Mouse (Mus musculus): ENCODE results near the gene Pbx2. TPM values are rescaled to one million over a fixed set of nuclear protein-coding genes. Genes with fewer than 3 reads are reported as not detected.

Pbx2 gene
- polyA plus RNA-seq, 1 experiment, result 66.1 TPM

DNA sequence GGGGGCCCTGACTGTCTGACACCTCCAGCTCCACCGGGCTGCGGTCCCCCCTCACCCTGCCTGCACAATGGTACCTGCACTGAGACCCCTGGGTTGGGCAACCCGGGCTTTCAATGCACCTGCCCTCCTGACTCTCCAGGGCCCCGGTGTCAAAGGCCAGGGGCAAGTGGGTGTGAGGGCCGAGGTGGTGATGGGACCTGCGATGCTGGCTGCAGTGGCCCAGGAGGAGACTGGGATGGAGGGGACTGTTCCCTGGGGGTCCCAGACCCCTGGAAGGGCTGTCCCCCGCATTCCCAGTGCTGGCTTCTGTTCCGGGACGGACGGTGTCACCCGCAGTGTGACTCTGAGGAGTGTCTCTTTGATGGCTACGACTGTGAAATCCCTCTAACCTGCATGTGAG lies 8.5 kb upstream of the Pbx2 start:
- no peaks in the 10 kb centered on the region for H3K9me3 ChIP-seq (replicated peaks; ENCODE audit: control insufficient read depth, insufficient read depth, low read length, poor library complexity, severe bottlenecking)
- no peak overlapping the region for H3K4me3 ChIP-seq (ENCODE audit: low read depth, low read length)
- H3K27me3 ChIP-seq (ENCODE audit: control insufficient read depth, insufficient read depth, low read length, poor library complexity, severe bottlenecking), result no peaks in the 10 kb centered on the region
- H3K9ac ChIP-seq (ENCODE audit: low read depth, poor library complexity, severe bottlenecking), result no peak overlapping the region
- no peaks in the 10 kb centered on the region for H3K36me3 ChIP-seq (ENCODE audit: control insufficient read depth, insufficient read depth, low read length, poor library complexity, severe bottlenecking)
- TF ChIP-seq POLR2A (IDR thresholded peaks at IDR 0.05; ENCODE audit: insufficient read depth, low read length) (no peak), CTCF (IDR thresholded peaks at IDR 0.05; ENCODE audit: low read depth, low read length) (no peak), EP300 (IDR thresholded peaks at IDR 0.05; ENCODE audit: insufficient read depth, low read depth, low read length) (no peak)
- no peaks in the 10 kb centered on the region for H3K4me1 ChIP-seq (ENCODE audit: control insufficient read depth, insufficient read depth, low read length)
- no peak overlapping the region for H3K27ac ChIP-seq (ENCODE audit: insufficient read depth, low read length)

- no peak overlapping the region for H3K27ac ChIP-seq (ENCODE audit: insufficient read depth, low read length)
These were observed 7.7 kb upstream of the Pbx2 start for GRCm38 (mm10) chr17:34583397-34583796.

DNA sequence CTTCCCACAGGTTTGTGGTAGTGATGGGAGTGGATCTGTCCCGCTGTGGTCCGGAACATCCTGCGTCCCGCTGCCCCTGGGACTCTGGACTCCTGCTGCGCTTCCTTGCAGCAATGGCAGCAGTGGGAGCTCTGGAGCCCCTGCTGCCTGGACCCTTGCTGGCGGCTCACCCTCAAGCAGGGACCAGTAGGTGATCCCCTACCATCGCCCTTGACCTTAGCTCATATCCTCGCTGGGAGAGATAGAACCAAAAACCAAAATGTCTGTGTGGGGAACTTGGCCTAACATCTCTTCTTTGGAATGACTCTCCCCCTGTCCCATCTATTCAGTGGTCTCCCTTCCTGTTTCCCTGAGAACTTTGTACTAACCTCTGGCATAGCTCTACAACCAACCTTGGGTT lies 7.2 kb upstream of the Pbx2 start:
- Histone ChIP-seq H3K4me1 (ENCODE audit: control insufficient read depth, insufficient read depth, low read length) (peaks cover 4% of the 10 kb centered on the region), H3K27ac (ENCODE audit: insufficient read depth, low read length) (no peak overlapping the region), H3K36me3 (ENCODE audit: control insufficient read depth, insufficient read depth, low read length, poor library complexity, severe bottlenecking) (no peaks in the 10 kb centered on the region), H3K9me3 (replicated peaks; ENCODE audit: control insufficient read depth, insufficient read depth, low read length, poor library complexity, severe bottlenecking) (no peaks in the 10 kb centered on the region), H3K4me3 (ENCODE audit: low read depth, low read length) (no peak overlapping the region), H3K27me3 (ENCODE audit: control insufficient read depth, insufficient read depth, low read length, poor library complexity, severe bottlenecking) (no peaks in the 10 kb centered on the region), H3K9ac (ENCODE audit: low read depth, poor library complexity, severe bottlenecking) (no peak overlapping the region)
- no peak for TF ChIP-seq EP300 (IDR thresholded peaks at IDR 0.05; ENCODE audit: insufficient read depth, low read depth, low read length)

More at GRCm38 (mm10) chr17:34583397-34583796, 7.7 kb upstream of the Pbx2 start:
- no peak overlapping the region for H3K9ac ChIP-seq (ENCODE audit: low read depth, poor library complexity, severe bottlenecking)
- H3K4me3 ChIP-seq (ENCODE audit: low read depth, low read length), result no peak overlapping the region
- no peaks in the 10 kb centered on the region for H3K36me3 ChIP-seq (ENCODE audit: control insufficient read depth, insufficient read depth, low read length, poor library complexity, severe bottlenecking)
- H3K9me3 ChIP-seq (replicated peaks; ENCODE audit: control insufficient read depth, insufficient read depth, low read length, poor library complexity, severe bottlenecking), result no peaks in the 10 kb centered on the region
- H3K27me3 ChIP-seq (ENCODE audit: control insufficient read depth, insufficient read depth, low read length, poor library complexity, severe bottlenecking), result no peaks in the 10 kb centered on the region
- no peak for TF ChIP-seq POLR2A (IDR thresholded peaks at IDR 0.05; ENCODE audit: insufficient read depth, low read length)
- no peak for TF ChIP-seq CTCF (IDR thresholded peaks at IDR 0.05; ENCODE audit: low read depth, low read length)
- no peak for TF ChIP-seq EP300 (IDR thresholded peaks at IDR 0.05; ENCODE audit: insufficient read depth, low read depth, low read length)
- H3K4me1 ChIP-seq (ENCODE audit: control insufficient read depth, insufficient read depth, low read length), result peaks cover 2% of the 10 kb centered on the region

- Histone ChIP-seq H3K4me1 (ENCODE audit: control insufficient read depth, insufficient read depth, low read length) (peaks cover 6% of the 10 kb centered on the region), H3K36me3 (ENCODE audit: control insufficient read depth, insufficient read depth, low read length, poor library complexity, severe bottlenecking) (no peaks in the 10 kb centered on the region), H3K4me3 (ENCODE audit: low read depth, low read length) (no peak overlapping the region), H3K9ac (ENCODE audit: low read depth, poor library complexity, severe bottlenecking) (no peak overlapping the region), H3K27ac (ENCODE audit: insufficient read depth, low read length) (no peak overlapping the region), H3K27me3 (ENCODE audit: control insufficient read depth, insufficient read depth, low read length, poor library complexity, severe bottlenecking) (no peaks in the 10 kb centered on the region), H3K9me3 (replicated peaks; ENCODE audit: control insufficient read depth, insufficient read depth, low read length, poor library complexity, severe bottlenecking) (no peaks in the 10 kb centered on the region)
- TF ChIP-seq EP300 (IDR thresholded peaks at IDR 0.05; ENCODE audit: insufficient read depth, low read depth, low read length), result no peak
- no peak for TF ChIP-seq POLR2A (IDR thresholded peaks at IDR 0.05; ENCODE audit: insufficient read depth, low read length)
- no peak for TF ChIP-seq CTCF (IDR thresholded peaks at IDR 0.05; ENCODE audit: low read depth, low read length)
These were observed 5.9 kb upstream of the Pbx2 start for GRCm38 (mm10) chr17:34585121-34585520.

- TF ChIP-seq EP300 (IDR thresholded peaks at IDR 0.05; ENCODE audit: insufficient read depth, low read depth, low read length) (no peak), POLR2A (IDR thresholded peaks at IDR 0.05; ENCODE audit: insufficient read depth, low read length) (no peak), CTCF (IDR thresholded peaks at IDR 0.05; ENCODE audit: low read depth, low read length) (no peak)
- H3K27ac ChIP-seq (ENCODE audit: insufficient read depth, low read length), result peak overlapping the region; percentile 68
- H3K27me3 ChIP-seq (ENCODE audit: control insufficient read depth, insufficient read depth, low read length, poor library complexity, severe bottlenecking), result no peaks in the 10 kb centered on the region
- H3K4me3 ChIP-seq (ENCODE audit: low read depth, low read length), result peak overlapping the region; percentile 71
- peak overlapping the region; percentile 80 for H3K9ac ChIP-seq (ENCODE audit: low read depth, poor library complexity, severe bottlenecking)
- H3K36me3 ChIP-seq (ENCODE audit: control insufficient read depth, insufficient read depth, low read length, poor library complexity, severe bottlenecking), result no peaks in the 10 kb centered on the region
- H3K4me1 ChIP-seq (ENCODE audit: control insufficient read depth, insufficient read depth, low read length), result peaks cover 11% of the 10 kb centered on the region
- no peaks in the 10 kb centered on the region for H3K9me3 ChIP-seq (replicated peaks; ENCODE audit: control insufficient read depth, insufficient read depth, low read length, poor library complexity, severe bottlenecking)
These were observed 4.9 kb upstream of the Pbx2 start for GRCm38 (mm10) chr17:34585877-34586771.

DNA sequence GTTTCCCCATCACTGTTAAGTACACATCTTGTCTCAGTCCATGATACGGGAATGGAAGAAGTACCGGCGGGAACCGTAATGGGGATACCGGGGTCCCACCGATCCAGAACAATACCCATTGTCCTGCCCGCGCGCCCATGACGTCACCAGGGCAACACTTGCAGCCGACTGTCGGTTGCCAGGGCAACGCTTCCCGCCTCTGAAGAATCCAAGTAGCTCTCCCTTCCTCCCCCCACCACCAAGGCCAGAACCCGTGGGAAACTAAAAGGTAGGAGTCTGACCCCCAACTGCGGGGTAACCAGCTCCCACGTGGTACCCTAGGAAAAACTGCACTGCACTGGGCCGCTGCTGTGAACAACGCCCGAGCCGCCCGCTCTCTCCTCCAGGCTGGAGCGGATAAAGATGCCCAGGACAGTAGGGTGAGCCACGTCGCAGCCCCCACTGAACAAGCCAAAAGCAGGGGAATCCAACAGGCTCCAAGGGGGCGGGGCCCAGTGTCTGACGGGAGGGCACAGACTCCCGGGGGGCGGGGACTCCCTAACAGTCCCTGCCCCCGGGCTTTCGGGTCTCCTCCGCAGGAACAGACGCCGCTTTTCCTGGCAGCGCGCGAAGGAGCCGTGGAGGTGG lies 4.2 kb upstream of the Pbx2 start:
- Histone ChIP-seq H3K4me3 (ENCODE audit: low read depth, low read length) (peak overlapping the region; percentile 71), H3K4me1 (ENCODE audit: control insufficient read depth, insufficient read depth, low read length) (peaks cover 11% of the 10 kb centered on the region), H3K9me3 (replicated peaks; ENCODE audit: control insufficient read depth, insufficient read depth, low read length, poor library complexity, severe bottlenecking) (no peaks in the 10 kb centered on the region), H3K36me3 (ENCODE audit: control insufficient read depth, insufficient read depth, low read length, poor library complexity, severe bottlenecking) (no peaks in the 10 kb centered on the region), H3K27me3 (ENCODE audit: control insufficient read depth, insufficient read depth, low read length, poor library complexity, severe bottlenecking) (no peaks in the 10 kb centered on the region), H3K9ac (ENCODE audit: low read depth, poor library complexity, severe bottlenecking) (peak overlapping the region; percentile 80), H3K27ac (ENCODE audit: insufficient read depth, low read length) (peak overlapping the region; percentile 68)
- TF ChIP-seq POLR2A (IDR thresholded peaks at IDR 0.05; ENCODE audit: insufficient read depth, low read length) (peak; percentile 33), EP300 (IDR thresholded peaks at IDR 0.05; ENCODE audit: insufficient read depth, low read depth, low read length) (no peak), CTCF (IDR thresholded peaks at IDR 0.05; ENCODE audit: low read depth, low read length) (no peak)
